Mouse (Mus musculus) myocyte (in vitro differentiated cells): ENCODE measurements at regions not wholly inside any gene's neighbourhood (a gene's known extent, or its start where the extent isn't known, plus 50 kb on each side); places are given as distances from the start of the nearest gene placed in this dataset.

Experiments used
- CEBPB ChIP-seq: IDR thresholded peaks from 2 replicates; pipeline ENCODE4 v1.6.1; 2011; ENCODE audit warnings: mild to moderate bottlenecking, moderate library complexity; ENCODE audit not compliant: poor library complexity, insufficient read depth, severe bottlenecking
- E2F4 ChIP-seq: IDR thresholded peaks from one replicate; pipeline ENCODE4 v1.6.1; 2011; ENCODE audit warnings: mild to moderate bottlenecking, control low read depth, moderate library complexity; ENCODE audit not compliant: insufficient read depth
- MAX ChIP-seq: IDR thresholded peaks from one replicate; pipeline ENCODE4 v1.6.1; 2011; ENCODE audit warnings: low read depth, mild to moderate bottlenecking, control low read depth
- MYOD1 ChIP-seq, 3 experiments: IDR thresholded peaks; one replicate each; pipeline ENCODE4 v1.6.1; 2011; ENCODE audit warnings: control low read depth in 2 of 3, low read depth in 2 of 3, mild to moderate bottlenecking in 2 of 3, moderate library complexity in 1 of 3; ENCODE audit not compliant: insufficient read length in 2 of 3, control insufficient read depth in 1 of 3
- MYOG ChIP-seq, 3 experiments: IDR thresholded peaks; one replicate each; pipeline ENCODE4 v1.6.1; 2011; ENCODE audit warnings: control low read depth in 2 of 3, low read depth in 2 of 3, mild to moderate bottlenecking in 2 of 3; ENCODE audit not compliant: insufficient read length in 2 of 3, control insufficient read depth in 1 of 3, insufficient read depth in 1 of 3
- POLR2A ChIP-seq: IDR thresholded peaks from one replicate; pipeline ENCODE4 v1.6.1; 2011; ENCODE audit warnings: low read depth, mild to moderate bottlenecking, control low read depth, moderate library complexity; ENCODE audit not compliant: insufficient read length
- POLR2AphosphoS2 ChIP-seq: IDR thresholded peaks from one replicate; pipeline ENCODE4 v1.6.1; 2011; ENCODE audit warnings: low read depth, control low read depth; ENCODE audit not compliant: insufficient read length
- REST ChIP-seq: IDR thresholded peaks from one replicate; pipeline ENCODE4 v1.6.1; 2011; ENCODE audit warnings: mild to moderate bottlenecking, control low read depth, moderate library complexity; ENCODE audit not compliant: insufficient read depth, insufficient read length
- SRF ChIP-seq: IDR thresholded peaks from one replicate; pipeline ENCODE4 v1.6.1; 2011; ENCODE audit warnings: low read depth; ENCODE audit not compliant: control insufficient read depth, insufficient read length
- USF1 ChIP-seq: IDR thresholded peaks from one replicate; pipeline ENCODE4 v1.6.1; 2011; ENCODE audit warnings: low read depth, mild to moderate bottlenecking, control low read depth, moderate library complexity

DNA sequence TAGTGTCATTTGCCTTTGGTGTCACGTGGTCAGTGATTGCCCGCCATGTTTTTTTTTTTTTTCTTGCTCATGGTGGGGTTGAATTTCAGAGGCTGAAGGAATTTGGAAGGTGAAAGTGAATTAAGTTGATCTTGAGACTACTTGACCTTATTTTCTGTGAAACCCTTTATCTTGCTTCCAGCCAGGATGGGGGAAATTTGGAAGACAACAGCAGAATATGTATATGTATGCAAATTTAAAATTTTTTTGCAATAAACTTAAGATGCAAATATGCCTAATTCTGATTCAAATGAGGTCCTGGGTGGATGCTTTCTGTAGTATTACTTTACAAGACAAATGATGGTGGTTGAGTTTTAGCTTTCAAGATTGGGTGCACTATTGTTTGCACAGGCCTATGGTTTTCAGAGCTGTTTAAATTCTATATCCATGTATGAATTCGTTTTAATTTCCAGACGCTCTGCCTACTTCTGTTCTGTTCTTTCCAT, 315.6 kb downstream of the Bckdhb start:
- no peak for TF ChIP-seq MYOD1 (IDR thresholded peaks at IDR 0.05; ENCODE audit: control insufficient read depth in 1 of 3, insufficient read length in 2 of 3, low read depth in 2 of 3)
- no peak for TF ChIP-seq POLR2A
- no peak for TF ChIP-seq USF1
- no peak for TF ChIP-seq REST
- no peak for TF ChIP-seq E2F4
- TF ChIP-seq MYOG (IDR thresholded peaks at IDR 0.05; ENCODE audit: control insufficient read depth in 1 of 3, insufficient read depth in 1 of 3, insufficient read length in 2 of 3, low read depth in 2 of 3): no peak
- no peak for TF ChIP-seq CEBPB
- TF ChIP-seq MAX: no peak
- no peak for TF ChIP-seq SRF
- TF ChIP-seq POLR2AphosphoS2: no peak
